Mouse (Mus musculus): ENCODE results near the gene Pigk. TPM values are rescaled to one million over a fixed set of nuclear protein-coding genes. Genes with fewer than 3 reads are reported as not detected.

The Pigk gene
- polyA plus RNA-seq, 1 experiment from 2014 or later, result 41.7 TPM

DNA sequence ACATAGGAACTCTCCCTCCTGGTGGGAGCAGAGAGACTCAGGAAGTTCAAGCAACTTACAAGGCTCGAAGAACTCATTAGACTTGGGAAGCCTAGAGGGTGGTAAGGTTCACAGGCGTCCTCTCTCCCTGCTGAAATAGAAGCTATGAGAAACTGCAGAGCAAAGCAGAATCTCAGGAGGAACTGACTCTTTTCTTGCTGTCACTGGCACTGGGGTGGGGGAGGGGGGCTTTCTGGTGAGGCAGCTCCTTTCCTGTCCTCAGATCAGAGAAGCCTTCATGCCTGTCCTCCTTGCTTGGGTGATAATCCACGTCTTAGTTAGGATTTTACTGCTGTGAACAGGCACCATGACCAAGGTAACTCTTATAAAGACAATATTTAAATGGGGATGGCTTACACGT, 218.2 kb downstream of the Pigk start:
- peak; percentile 62 for DNase-seq (ENCODE audit: low spot score)

- no peak for DNase-seq (ENCODE audit: low spot score)
These were observed 218.6 kb downstream of the Pigk start for GRCm38 (mm10) chr3:152932544-152932943.

DNA sequence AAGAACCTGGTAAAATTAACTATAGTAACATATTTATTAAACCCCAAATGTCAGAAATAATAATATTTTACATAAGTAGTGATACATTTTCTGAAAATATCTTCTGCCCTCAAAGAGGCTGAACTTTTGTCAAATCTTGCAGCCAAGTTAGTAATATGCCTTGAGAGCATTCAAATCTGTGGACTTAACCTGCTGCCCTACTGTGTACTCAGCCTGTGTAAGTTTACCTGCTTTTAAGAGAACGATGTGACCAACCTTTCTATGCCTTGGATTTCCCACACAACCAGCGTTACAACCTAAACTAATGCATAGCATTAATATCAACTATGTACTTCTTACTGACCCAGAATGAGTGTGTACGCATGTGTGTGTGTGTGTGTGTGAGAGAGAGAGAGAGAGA, 219.8 kb downstream of the Pigk start:
- no peak for DNase-seq (ENCODE audit: low spot score)

- DNase-seq (ENCODE audit: low spot score), result no peak
These were observed 222.4 kb downstream of the Pigk start for GRCm38 (mm10) chr3:152936313-152936712.

DNA sequence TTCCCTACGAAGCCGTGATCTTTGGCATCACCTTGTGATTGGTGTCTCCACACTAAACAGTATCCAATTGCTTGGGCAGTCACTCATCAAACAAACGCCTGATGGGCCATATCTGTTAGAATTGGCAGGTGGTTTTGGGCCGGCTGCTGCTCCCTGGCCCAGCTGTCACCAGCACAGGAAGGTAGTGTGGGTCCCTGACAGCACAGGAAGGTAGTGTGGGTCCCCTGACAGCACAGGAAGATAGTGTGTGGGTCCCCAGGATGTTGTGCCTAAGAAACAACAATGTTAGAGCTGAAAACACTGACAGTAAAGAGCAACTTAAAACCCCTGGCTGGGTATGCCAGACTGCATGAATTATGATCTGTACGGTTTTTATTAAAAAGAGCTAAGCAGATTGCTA, 227.8 kb downstream of the Pigk start:
- DNase-seq (ENCODE audit: low spot score), result peak; percentile 66

GRCm38 (mm10) chr3:152942985-152943384, 229.1 kb downstream of the Pigk start:
- peak; percentile 86 for DNase-seq (ENCODE audit: low spot score)

DNA sequence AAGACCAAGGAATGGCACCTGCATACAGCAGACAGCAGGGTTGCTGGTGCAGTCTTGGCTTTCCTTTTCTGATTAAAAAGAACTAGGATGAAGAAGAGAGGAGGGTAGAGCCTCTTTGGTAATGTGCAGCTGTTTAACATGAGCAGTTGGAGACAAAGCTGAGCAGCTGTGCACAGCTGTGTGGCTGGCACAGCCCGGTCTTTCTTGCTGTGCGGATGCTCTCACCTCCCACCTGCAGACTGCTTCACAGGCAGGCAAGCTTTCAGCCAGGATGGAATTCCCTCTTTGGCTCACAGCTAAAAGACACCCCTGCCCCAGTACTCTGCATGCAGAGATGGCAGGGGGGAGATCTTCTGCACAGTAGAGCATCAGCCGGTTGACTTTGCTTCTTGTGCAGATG, 230.9 kb downstream of the Pigk start:
- DNase-seq (ENCODE audit: low spot score), result peak; percentile 88

- DNase-seq (ENCODE audit: low spot score), result no peak
These were observed 233.2 kb downstream of the Pigk start for GRCm38 (mm10) chr3:152947031-152947640.

DNA sequence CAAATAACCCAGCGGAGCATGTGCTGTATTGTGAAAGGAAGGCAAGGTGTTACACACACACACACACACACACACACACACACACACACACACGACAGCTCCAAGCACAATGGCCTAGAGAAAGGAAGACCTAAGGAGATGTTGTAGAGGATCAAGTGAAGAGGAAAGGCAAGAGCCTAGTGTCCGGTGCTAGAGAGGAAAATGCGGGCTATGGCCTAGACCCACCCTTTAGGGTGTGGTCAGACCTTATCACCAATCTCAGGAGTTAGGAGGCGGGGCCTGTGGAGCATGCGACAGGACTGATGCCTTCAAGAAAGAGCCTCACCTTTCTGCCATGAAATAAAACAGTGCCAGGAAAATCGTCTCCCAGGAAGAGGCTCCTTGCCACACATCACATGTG, 234.7 kb downstream of the Pigk start:
- DNase-seq (ENCODE audit: low spot score), result no peak

GRCm38 (mm10) chr3:152949233-152949777, 235.4 kb downstream of the Pigk start:
- no peak for DNase-seq (ENCODE audit: low spot score)

DNA sequence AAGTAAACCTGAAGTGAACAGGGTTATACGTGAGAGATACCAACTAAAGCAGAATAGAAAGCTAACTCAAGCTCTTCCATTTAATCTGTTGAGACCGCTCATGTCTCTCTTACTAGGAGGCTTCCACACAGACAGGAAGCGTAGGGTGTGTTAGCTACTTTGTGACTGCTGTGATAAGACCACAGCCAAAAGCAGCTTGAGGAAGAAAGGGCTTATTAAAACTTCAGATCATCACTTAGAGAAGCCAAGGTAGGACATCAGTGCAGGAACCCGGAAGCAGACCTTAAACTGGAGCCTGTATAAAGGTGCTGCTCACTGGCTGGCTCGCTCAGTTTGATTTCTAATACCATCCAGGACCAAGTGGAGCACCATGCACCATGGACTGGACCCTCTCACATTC, 236.4 kb downstream of the Pigk start:
- peak; percentile 67 for DNase-seq (ENCODE audit: low spot score)

DNA sequence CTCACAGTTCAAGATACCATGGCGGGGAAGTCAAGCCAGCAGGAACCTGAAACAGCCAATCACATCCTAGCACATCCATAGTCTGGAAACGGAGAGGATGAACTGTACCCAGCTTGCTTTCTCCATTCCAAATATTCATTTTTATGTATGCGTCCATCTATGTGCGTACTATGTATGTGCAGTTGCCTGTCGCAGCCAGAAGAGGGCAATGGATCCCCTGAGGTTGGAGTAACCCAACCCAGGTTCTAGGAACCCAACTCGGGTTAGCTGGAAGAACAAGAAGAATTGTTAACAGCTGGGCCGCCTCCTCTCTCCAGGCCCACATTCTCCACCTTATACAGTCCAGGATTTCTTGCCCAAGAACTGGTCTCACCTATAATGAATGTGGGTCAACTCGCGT, 237.0 kb downstream of the Pigk start:
- DNase-seq (ENCODE audit: low spot score), result no peak

DNA sequence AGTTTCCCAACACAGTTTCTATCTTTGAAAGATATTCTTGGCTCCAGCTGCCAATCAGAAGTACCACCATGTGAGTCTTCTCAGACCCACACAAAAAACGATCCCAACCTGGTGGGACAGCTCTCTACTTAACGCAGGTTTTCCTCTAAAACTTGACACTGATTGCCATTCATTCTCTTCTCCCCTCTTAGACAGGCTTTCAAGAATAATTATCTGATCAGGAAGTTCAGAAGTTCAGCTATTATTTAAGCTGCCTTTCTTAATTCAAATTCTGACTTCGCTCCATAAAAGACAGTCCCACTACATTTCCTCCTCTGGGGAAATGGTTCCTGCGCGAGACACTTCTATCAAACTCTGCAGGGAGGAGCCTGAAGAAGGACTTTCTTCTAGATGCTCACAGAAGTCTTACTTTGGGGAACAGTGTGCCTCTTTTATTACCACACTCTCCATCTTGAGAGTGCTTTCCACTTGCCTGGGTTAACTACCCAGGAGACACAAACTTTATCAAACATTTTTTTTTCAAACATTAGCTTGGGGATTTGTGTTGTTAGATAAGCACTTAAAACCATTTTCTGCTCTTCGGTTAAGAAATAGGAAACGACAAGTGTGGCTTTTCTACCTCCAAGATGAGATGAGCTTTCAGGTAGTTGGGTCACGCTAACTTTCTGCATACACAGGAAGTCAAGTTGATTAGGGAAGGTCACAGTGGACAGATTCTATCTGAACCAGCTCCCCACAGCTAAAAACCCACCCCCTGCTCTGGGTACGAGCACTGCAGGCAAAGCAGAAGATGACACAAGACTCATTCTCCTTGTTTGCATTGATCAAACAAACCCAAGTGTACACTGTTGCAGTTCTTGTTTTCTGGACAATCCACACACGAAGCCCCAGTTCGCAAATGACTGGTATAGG, 238.0 kb downstream of the Pigk start:
- DNase-seq (ENCODE audit: low spot score), result no peak

GRCm38 (mm10) chr3:152956038-152956437, 242.1 kb downstream of the Pigk start:
- DNase-seq (ENCODE audit: low spot score), result no peak

- no peak for DNase-seq (ENCODE audit: low spot score)
These were observed 242.9 kb downstream of the Pigk start for GRCm38 (mm10) chr3:152956771-152957170.

GRCm38 (mm10) chr3:152958358-152959150, 244.7 kb downstream of the Pigk start:
- DNase-seq (ENCODE audit: low spot score), result peak; percentile 79

GRCm38 (mm10) chr3:152961855-152962376, 248.0 kb downstream of the Pigk start:
- DNase-seq (ENCODE audit: low spot score), result peak; percentile 59

- DNase-seq (ENCODE audit: low spot score), result peak; percentile 48
These were observed 256.0 kb downstream of the Pigk start for GRCm38 (mm10) chr3:152969774-152970347.

DNA sequence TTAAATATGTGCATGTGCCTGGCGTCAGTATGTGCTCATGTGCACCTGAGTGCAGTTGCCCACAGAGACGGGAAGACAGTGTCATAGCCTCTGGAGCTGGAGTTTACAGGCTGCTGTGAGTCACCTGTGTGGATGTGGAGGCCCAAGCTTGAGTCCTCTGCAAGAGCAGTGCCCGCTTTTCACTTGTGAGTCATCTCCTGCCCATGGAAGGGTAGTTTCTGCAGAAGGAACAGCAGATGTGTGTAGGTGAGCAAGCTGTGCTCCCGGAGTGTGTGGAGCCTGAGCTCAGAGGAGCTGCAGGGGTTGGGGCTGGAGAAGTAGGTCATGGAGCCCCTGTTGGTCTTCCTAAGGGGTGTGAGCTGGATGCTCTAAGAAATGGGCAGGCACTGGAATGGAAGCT, 257.5 kb downstream of the Pigk start:
- DNase-seq (ENCODE audit: low spot score), result no peak

GRCm38 (mm10) chr3:152979481-152980092, 265.7 kb downstream of the Pigk start:
- DNase-seq (ENCODE audit: low spot score), result no peak

- DNase-seq (ENCODE audit: low spot score), result no peak
These were observed 266.5 kb downstream of the Pigk start for GRCm38 (mm10) chr3:152980431-152980830.

Data from thymus, postnatal 0 days (tissue).